Mouse (Mus musculus) adrenal gland, postnatal 0 days (tissue): ENCODE measurements around the gene Gm20772. TPM values are rescaled to one million over a fixed set of nuclear protein-coding genes. Genes with fewer than 3 reads are reported as not detected.

Experiments used
- polyA plus RNA-seq: library from polyadenylated mRNA; unstranded; fragments of >200 nt; fragmentation: Nextera tagmentation; extraction: Ambion mirVana; gene quantifications from 2 replicates; pipeline ENCODE4 v1.2.1, GENCODE M21; 2015

Gm20772 gene
- polyA plus RNA-seq, result not detected in 2 replicates

DNA sequence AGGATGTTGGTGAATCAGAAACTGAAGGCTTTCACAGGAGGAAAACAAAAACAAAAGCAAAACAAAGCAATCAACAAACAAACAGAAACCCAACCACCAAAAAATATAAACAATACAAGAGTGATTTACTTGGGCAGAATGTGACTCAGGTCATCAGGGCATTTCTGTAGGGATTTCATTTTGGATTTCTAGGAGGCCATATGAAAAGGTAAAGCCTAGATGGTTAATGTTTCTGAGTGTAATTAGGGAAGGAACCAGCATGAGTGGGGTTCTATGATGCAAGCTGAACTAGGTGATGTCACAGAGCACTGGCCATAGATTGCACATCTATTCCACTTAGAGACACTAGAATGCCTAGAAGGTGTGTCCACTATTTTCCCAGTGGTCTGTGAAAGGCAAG lies at the start of gene Gm20772, which contains the start of gene Gm20831:
Gene Gm20772 (plus strand): TSS at position 301 of the 400 bp plus-strand sequence.
Gene Gm20831 (plus strand): TSS at position 301 of the 400 bp plus-strand sequence.

DNA sequence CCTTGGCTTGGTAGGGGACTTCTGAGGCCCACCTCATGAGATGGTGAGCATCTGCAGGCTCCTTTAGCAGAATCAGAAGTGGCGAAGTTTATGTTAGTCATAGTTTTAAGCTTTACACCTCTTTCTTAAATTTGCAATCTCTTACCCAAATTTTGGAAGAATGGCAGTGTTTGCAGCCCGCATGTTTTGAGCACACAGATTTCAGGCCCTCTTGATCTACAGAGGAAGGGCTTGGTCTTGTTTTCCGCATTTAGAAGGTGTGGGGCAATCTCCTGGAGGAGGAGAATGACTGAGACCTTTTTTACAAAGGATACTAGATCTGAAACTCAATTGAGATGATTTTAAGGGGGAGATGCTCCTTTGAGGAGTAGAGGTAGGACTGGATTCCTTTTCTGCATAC lies 28.4 kb upstream of the Gm20772 start, which contains the start of gene Gm21904:
Gene Gm21904 (minus strand): TSS at position 101 of the 400 bp plus-strand sequence.

Other genes starting within 250 kb of the Gm20772 start
- gene Gm21904, start 28.5 kb upstream of the Gm20772 start, polyA plus RNA-seq, result not detected in 2 replicates
- not detected in 2 replicates for gene Gm20831, start within 50 bp of the Gm20772 start, polyA plus RNA-seq
- not detected in 2 replicates for gene Srsy, start 62.6 kb downstream of the Gm20772 start, polyA plus RNA-seq
- gene Gm21764, start 187.1 kb downstream of the Gm20772 start, polyA plus RNA-seq, result not detected in 2 replicates
- not detected in 2 replicates for gene Ssty1, start 214.4 kb downstream of the Gm20772 start, polyA plus RNA-seq